Mouse (Mus musculus) testis, adult 2 months (tissue): ENCODE measurements at regions not wholly inside any gene's neighbourhood (a gene's known extent, or its start where the extent isn't known, plus 50 kb on each side); places are given as distances from the start of the nearest gene placed in this dataset.

ENCODE experiments used
- CTCF ChIP-seq: fragments of 200-500 bp; IDR thresholded peaks from 2 replicates; pipeline ENCODE4 v1.5.1; 2012; ENCODE audit warnings: low read depth, mild to moderate bottlenecking, inconsistent platforms, low read length, moderate library complexity; ENCODE audit not compliant: control insufficient read depth, insufficient read depth, insufficient replicate concordance
- POLR2A ChIP-seq: fragments of 200-500 bp; IDR thresholded peaks from 2 replicates; pipeline ENCODE4 v1.6.1; 2012; ENCODE audit warnings: low read depth, mild to moderate bottlenecking, inconsistent platforms, low read length, moderate library complexity; ENCODE audit not compliant: control insufficient read depth

DNA sequence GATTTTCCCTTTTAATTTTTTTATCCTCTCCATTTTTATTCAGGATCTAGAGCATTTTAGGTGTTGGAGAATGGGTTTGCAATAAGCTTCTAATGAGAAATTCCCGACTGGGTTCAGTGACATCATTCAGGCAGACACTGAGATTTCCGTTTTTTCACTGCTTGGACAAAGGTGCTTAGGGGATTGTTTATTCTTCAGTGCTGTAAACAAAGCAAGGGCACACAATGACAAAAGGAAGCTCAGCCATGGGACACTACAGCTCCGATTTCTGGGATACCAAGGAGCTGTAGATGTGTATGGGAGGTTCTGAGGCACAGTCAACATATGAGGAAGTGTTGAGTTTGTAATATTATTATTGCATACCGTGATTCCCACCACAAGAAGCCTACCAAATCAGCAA is 304.1 kb upstream of the Adgrl2 start:
- TF ChIP-seq CTCF = no peak
- TF ChIP-seq POLR2A = no peak
